Mouse (Mus musculus) myocyte (in vitro differentiated cells): ENCODE measurements at regions not wholly inside any gene's neighbourhood (a gene's known extent, or its start where the extent isn't known, plus 50 kb on each side); places are given as distances from the start of the nearest gene placed in this dataset.

Source experiments
- E2F4 ChIP-seq: IDR thresholded peaks from one replicate; pipeline ENCODE4 v1.6.1; 2011; ENCODE audit warnings: mild to moderate bottlenecking, control low read depth, moderate library complexity; ENCODE audit not compliant: insufficient read depth
- MYOD1 ChIP-seq, 3 experiments: IDR thresholded peaks; one replicate each; pipeline ENCODE4 v1.6.1; 2011; ENCODE audit warnings: control low read depth in 2 of 3, low read depth in 2 of 3, mild to moderate bottlenecking in 2 of 3, moderate library complexity in 1 of 3; ENCODE audit not compliant: insufficient read length in 2 of 3, control insufficient read depth in 1 of 3
- MYOG ChIP-seq, 3 experiments: IDR thresholded peaks; one replicate each; pipeline ENCODE4 v1.6.1; 2011; ENCODE audit warnings: control low read depth in 2 of 3, low read depth in 2 of 3, mild to moderate bottlenecking in 2 of 3; ENCODE audit not compliant: insufficient read length in 2 of 3, control insufficient read depth in 1 of 3, insufficient read depth in 1 of 3
- POLR2A ChIP-seq: IDR thresholded peaks from one replicate; pipeline ENCODE4 v1.6.1; 2011; ENCODE audit warnings: low read depth, mild to moderate bottlenecking, control low read depth, moderate library complexity; ENCODE audit not compliant: insufficient read length
- POLR2AphosphoS2 ChIP-seq: IDR thresholded peaks from one replicate; pipeline ENCODE4 v1.6.1; 2011; ENCODE audit warnings: low read depth, control low read depth; ENCODE audit not compliant: insufficient read length
- REST ChIP-seq: IDR thresholded peaks from one replicate; pipeline ENCODE4 v1.6.1; 2011; ENCODE audit warnings: mild to moderate bottlenecking, control low read depth, moderate library complexity; ENCODE audit not compliant: insufficient read depth, insufficient read length
- SRF ChIP-seq: IDR thresholded peaks from one replicate; pipeline ENCODE4 v1.6.1; 2011; ENCODE audit warnings: low read depth; ENCODE audit not compliant: control insufficient read depth, insufficient read length
- TCF12 ChIP-seq: IDR thresholded peaks from one replicate; pipeline ENCODE4 v1.6.1; 2011; ENCODE audit warnings: mild to moderate bottlenecking, control low read depth; ENCODE audit not compliant: poor library complexity, insufficient read depth, severe bottlenecking
- USF1 ChIP-seq: IDR thresholded peaks from one replicate; pipeline ENCODE4 v1.6.1; 2011; ENCODE audit warnings: low read depth, mild to moderate bottlenecking, control low read depth, moderate library complexity

DNA sequence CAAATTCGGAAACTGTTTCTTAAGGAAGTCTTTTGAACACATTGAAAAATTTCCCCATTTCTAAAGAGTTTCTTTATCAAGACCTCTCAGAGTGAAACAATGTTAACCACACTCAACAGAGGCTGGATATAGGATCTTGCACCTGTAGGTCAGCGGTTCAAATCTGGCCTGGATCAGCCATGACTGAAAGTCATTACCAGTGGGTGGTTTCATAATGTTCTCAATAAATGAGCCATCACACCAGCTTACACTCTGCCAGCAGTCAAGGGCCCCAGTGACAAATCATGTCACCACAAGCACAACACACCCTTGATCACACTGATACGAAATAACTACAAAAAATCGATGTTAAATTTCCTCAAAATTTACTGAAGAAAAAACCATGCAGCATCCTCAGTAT, 949.1 kb downstream of the Robo2 start:
- TF ChIP-seq POLR2A (no peak), TCF12 (no peak), REST (no peak), MYOG (IDR thresholded peaks at IDR 0.05; ENCODE audit: control insufficient read depth in 1 of 3, insufficient read depth in 1 of 3, insufficient read length in 2 of 3, low read depth in 2 of 3) (no peak), SRF (no peak), E2F4 (no peak), MYOD1 (IDR thresholded peaks at IDR 0.05; ENCODE audit: control insufficient read depth in 1 of 3, insufficient read length in 2 of 3, low read depth in 2 of 3) (no peak), POLR2AphosphoS2 (no peak), USF1 (no peak)
